Mouse (Mus musculus): ENCODE data around the gene Tlcd1. TPM values are rescaled to one million over a fixed set of nuclear protein-coding genes. Genes with fewer than 3 reads are reported as not detected.

Tlcd1 gene
- polyA plus RNA-seq, 1 experiment from 2014 or later = 43.3 TPM

- Histone ChIP-seq H3K9ac (no peak overlapping the region), H3K4me1 (replicated peaks) (no peaks in the 10 kb centered on the region), H3K4me3 (replicated peaks) (no peak overlapping the region), H3K4me2 (no peak overlapping the region), H3K36me3 (replicated peaks) (peaks cover 77% of the 10 kb centered on the region), H3K27ac (replicated peaks) (no peak overlapping the region), H3K9me3 (replicated peaks) (no peaks in the 10 kb centered on the region), H3K27me3 (no peaks in the 10 kb centered on the region)
- WGBS (ENCODE audit: insufficient replicate concordance) = 85% methylated on average over 7 of the region's 7 CpGs
- ATAC-seq (ENCODE audit: insufficient read depth) = no peak
Observed at GRCm38 (mm10) chr11:78207190-78207589, 30.7 kb downstream of the Tlcd1 start.

GRCm38 (mm10) chr11:78209886-78210285, 33.4 kb downstream of the Tlcd1 start:
- Histone ChIP-seq H3K4me2 (no peak overlapping the region), H3K27me3 (no peaks in the 10 kb centered on the region), H3K27ac (replicated peaks) (no peak overlapping the region), H3K4me1 (replicated peaks) (no peaks in the 10 kb centered on the region), H3K4me3 (replicated peaks) (no peak overlapping the region), H3K9me3 (replicated peaks) (no peaks in the 10 kb centered on the region), H3K9ac (no peak overlapping the region), H3K36me3 (replicated peaks) (peaks cover 98% of the 10 kb centered on the region)
- 84% methylated on average over 6 of the region's 6 CpGs for WGBS (ENCODE audit: insufficient replicate concordance)
- no peak for ATAC-seq (ENCODE audit: insufficient read depth)

GRCm38 (mm10) chr11:78210615-78211014, 34.1 kb downstream of the Tlcd1 start:
- no peak for ATAC-seq (ENCODE audit: insufficient read depth)
- Histone ChIP-seq H3K27ac (replicated peaks) (no peak overlapping the region), H3K9me3 (replicated peaks) (no peaks in the 10 kb centered on the region), H3K4me2 (no peak overlapping the region), H3K36me3 (replicated peaks) (peaks cover 100% of the 10 kb centered on the region), H3K4me1 (replicated peaks) (no peaks in the 10 kb centered on the region), H3K27me3 (no peaks in the 10 kb centered on the region), H3K4me3 (replicated peaks) (no peak overlapping the region), H3K9ac (no peak overlapping the region)
- WGBS (ENCODE audit: insufficient replicate concordance) = 77% methylated on average over 7 of the region's 7 CpGs

- Histone ChIP-seq H3K9me3 (replicated peaks) (no peaks in the 10 kb centered on the region), H3K9ac (no peak overlapping the region), H3K4me2 (no peak overlapping the region), H3K27me3 (no peaks in the 10 kb centered on the region), H3K36me3 (replicated peaks) (peaks cover 100% of the 10 kb centered on the region), H3K4me1 (replicated peaks) (no peaks in the 10 kb centered on the region), H3K4me3 (replicated peaks) (no peak overlapping the region), H3K27ac (replicated peaks) (no peak overlapping the region; the same call in 1 of the 2 replicates)
- ATAC-seq (ENCODE audit: insufficient read depth) = no peak
- WGBS (ENCODE audit: insufficient replicate concordance) = 80% methylated on average over 5 of the region's 5 CpGs
Observed at GRCm38 (mm10) chr11:78211513-78211912, 35.0 kb downstream of the Tlcd1 start.

- peaks cover 99% of the 10 kb centered on the region for H3K36me3 ChIP-seq (replicated peaks)
- ATAC-seq (ENCODE audit: insufficient read depth) = peak; percentile 31; the same call in 1 of the 2 replicates
- no peaks in the 10 kb centered on the region for H3K9me3 ChIP-seq (replicated peaks)
- H3K27ac ChIP-seq (replicated peaks) = 0 out of 2 replicates have a peak overlapping the region, but pooled peaks have one; percentile 14
- H3K4me3 ChIP-seq (replicated peaks) = no peak overlapping the region
- WGBS (ENCODE audit: insufficient replicate concordance) = 58% methylated on average over 14 of the region's 14 CpGs
- no peaks in the 10 kb centered on the region for H3K27me3 ChIP-seq
- no peak overlapping the region for H3K4me2 ChIP-seq
- no peaks in the 10 kb centered on the region for H3K4me1 ChIP-seq (replicated peaks)
- H3K9ac ChIP-seq = no peak overlapping the region
Observed at GRCm38 (mm10) chr11:78213086-78213817, 36.7 kb downstream of the Tlcd1 start.

- no peak overlapping the region for H3K4me3 ChIP-seq (replicated peaks)
- H3K4me2 ChIP-seq = no peak overlapping the region
- no peak overlapping the region for H3K27ac ChIP-seq (replicated peaks)
- H3K9me3 ChIP-seq (replicated peaks) = no peaks in the 10 kb centered on the region
- no peak for ATAC-seq (ENCODE audit: insufficient read depth)
- WGBS (ENCODE audit: insufficient replicate concordance) = 85% methylated on average over 11 of the region's 11 CpGs
- no peaks in the 10 kb centered on the region for H3K4me1 ChIP-seq (replicated peaks)
- H3K27me3 ChIP-seq = no peaks in the 10 kb centered on the region
- H3K9ac ChIP-seq = no peak overlapping the region
- peaks cover 98% of the 10 kb centered on the region for H3K36me3 ChIP-seq (replicated peaks)
Observed at GRCm38 (mm10) chr11:78215709-78216317, 39.3 kb downstream of the Tlcd1 start.

GRCm38 (mm10) chr11:78223586-78223985, 47.1 kb downstream of the Tlcd1 start:
- 83% methylated on average over 4 of the region's 4 CpGs for WGBS (ENCODE audit: insufficient replicate concordance)

More at GRCm38 (mm10) chr11:78223586-78223985, 47.1 kb downstream of the Tlcd1 start:
- ATAC-seq (ENCODE audit: insufficient read depth) = no peak
- Histone ChIP-seq H3K27ac (replicated peaks) (no peak overlapping the region), H3K9ac (no peak overlapping the region), H3K36me3 (replicated peaks) (peaks cover 97% of the 10 kb centered on the region), H3K4me1 (replicated peaks) (no peaks in the 10 kb centered on the region), H3K4me2 (no peak overlapping the region), H3K4me3 (replicated peaks) (no peak overlapping the region), H3K27me3 (no peaks in the 10 kb centered on the region), H3K9me3 (replicated peaks) (no peaks in the 10 kb centered on the region)

Small RNA genes within 50 kb of the gene (microRNA-seq; reads per million reads assigned to microRNA genes)
- 1.8 reads per million for gene Mir7653

Other genes with a start within 250 kb of the Tlcd1 start
- 0.05 and 0.16 TPM in 2 replicates for gene Sez6, start 245.9 kb upstream of the Tlcd1 start, polyA plus RNA-seq (2015; fragmentation: Nextera tagmentation; extraction: Ambion mirVana)
- 5.5 and 8.5 TPM in 2 replicates for gene Phf12, start 194.0 kb upstream of the Tlcd1 start, polyA plus RNA-seq (2015; fragmentation: Nextera tagmentation; extraction: Ambion mirVana)
- 14.9 and 16.3 TPM in 2 replicates for gene Dhrs13, start 144.4 kb upstream of the Tlcd1 start, polyA plus RNA-seq (2015; fragmentation: Nextera tagmentation; extraction: Ambion mirVana)
- gene Flot2, start 138.8 kb upstream of the Tlcd1 start, polyA plus RNA-seq (2015; fragmentation: Nextera tagmentation; extraction: Ambion mirVana) = 25.1 and 27.3 TPM in 2 replicates
- 13.8 and 13.9 TPM in 2 replicates for gene Eral1, start 96.3 kb upstream of the Tlcd1 start, polyA plus RNA-seq (2015; fragmentation: Nextera tagmentation; extraction: Ambion mirVana)
- 4.2 and 4.3 TPM in 2 replicates for gene Fam222b, start 82.1 kb upstream of the Tlcd1 start, polyA plus RNA-seq (2015; fragmentation: Nextera tagmentation; extraction: Ambion mirVana)
- 27.5 and 32.4 TPM in 2 replicates for gene Traf4, start 11.1 kb upstream of the Tlcd1 start, polyA plus RNA-seq (2015; fragmentation: Nextera tagmentation; extraction: Ambion mirVana)
- 8.1 and 11.4 TPM in 2 replicates for gene Nek8, start within 50 bp of the Tlcd1 start, polyA plus RNA-seq (2015; fragmentation: Nextera tagmentation; extraction: Ambion mirVana)
- 569 and 671 TPM in 2 replicates for gene Rpl23a, start 6.9 kb downstream of the Tlcd1 start, polyA plus RNA-seq (2015; fragmentation: Nextera tagmentation; extraction: Ambion mirVana)
- gene Rab34, start 11.7 kb downstream of the Tlcd1 start, polyA plus RNA-seq (2015; fragmentation: Nextera tagmentation; extraction: Ambion mirVana) = 15.2 and 16.3 TPM in 2 replicates
- 0.24 and 0.55 TPM in 2 replicates for gene Proca1, start 16.7 kb downstream of the Tlcd1 start, polyA plus RNA-seq (2015; fragmentation: Nextera tagmentation; extraction: Ambion mirVana)
- 29.0 and 33.7 TPM in 2 replicates for gene Sdf2, start 69.0 kb downstream of the Tlcd1 start, polyA plus RNA-seq (2015; fragmentation: Nextera tagmentation; extraction: Ambion mirVana)
- 9.5 and 9.8 TPM in 2 replicates for gene Supt6, start 69.3 kb downstream of the Tlcd1 start, polyA plus RNA-seq (2015; fragmentation: Nextera tagmentation; extraction: Ambion mirVana)
- 24.8 and 28.4 TPM in 2 replicates for gene 2610507B11Rik, start 85.0 kb downstream of the Tlcd1 start, polyA plus RNA-seq (2015; fragmentation: Nextera tagmentation; extraction: Ambion mirVana)
- 0.22 TPM in 1 of 2 replicates, not detected in the other for gene BC030499, start 114.1 kb downstream of the Tlcd1 start, polyA plus RNA-seq (2015; fragmentation: Nextera tagmentation; extraction: Ambion mirVana)
- 34.8 and 35.0 TPM in 2 replicates for gene Spag5, start 124.8 kb downstream of the Tlcd1 start, polyA plus RNA-seq (2015; fragmentation: Nextera tagmentation; extraction: Ambion mirVana)
- 10.5 and 13.3 TPM in 2 replicates for gene Aldoc, start 146.3 kb downstream of the Tlcd1 start, polyA plus RNA-seq (2015; fragmentation: Nextera tagmentation; extraction: Ambion mirVana)
- gene Pigs, start 151.7 kb downstream of the Tlcd1 start, polyA plus RNA-seq (2015; fragmentation: Nextera tagmentation; extraction: Ambion mirVana) = 31.1 and 33.3 TPM in 2 replicates
- 27.4 and 29.4 TPM in 2 replicates for gene Unc119, start 166.8 kb downstream of the Tlcd1 start, polyA plus RNA-seq (2015; fragmentation: Nextera tagmentation; extraction: Ambion mirVana)
- gene Foxn1, start 209.8 kb downstream of the Tlcd1 start, polyA plus RNA-seq (2015; fragmentation: Nextera tagmentation; extraction: Ambion mirVana) = not detected in 2 replicates
- 0.05 TPM in 1 of 2 replicates, not detected in the other for gene Slc13a2, start 245.5 kb downstream of the Tlcd1 start, polyA plus RNA-seq (2015; fragmentation: Nextera tagmentation; extraction: Ambion mirVana)

All from liver, embryonic 15.5 days (tissue).